Mouse (Mus musculus): ENCODE data around the gene Gm20388. TPM values are rescaled to one million over a fixed set of nuclear protein-coding genes. Genes with fewer than 3 reads are reported as not detected.
"Not testable (repeated sequence)": the region's sequence is repeated elsewhere in the genome, so short reads cannot be mapped to it uniquely, and the experiment has no call there.

The Gm20388 gene
- polyA plus RNA-seq, 1 experiment from 2014 or later: not detected

- no CpG with 5 or more reads among the region's 39 CpGs for WGBS
- not testable (repeated sequence) for H3K9me3 ChIP-seq (ENCODE audit: control insufficient read depth); ATAC-seq; H3K27ac ChIP-seq (ENCODE audit: low read depth, low read length); H3K4me3 ChIP-seq (ENCODE audit: low read depth, low read length); H3K4me2 ChIP-seq (replicated peaks; ENCODE audit: low read depth); H3K36me3 ChIP-seq (ENCODE audit: control insufficient read depth, insufficient read depth); H3K4me1 ChIP-seq (replicated peaks; ENCODE audit: control insufficient read depth, insufficient read depth, low read length); H3K9ac ChIP-seq (ENCODE audit: low read depth, low read length)
- H3K27me3 ChIP-seq (replicated peaks; ENCODE audit: control insufficient read depth, insufficient read depth, low read length): peaks cover 16% of the 10 kb centered on the region; the same call in 1 of the 2 replicates
Measured at GRCm38 (mm10) chr8:123623523-123623922, 3712.9 kb downstream of the Gm20388 start.

- no peaks in the 10 kb centered on the region for H3K36me3 ChIP-seq (ENCODE audit: control insufficient read depth, insufficient read depth)
- H3K9me3 ChIP-seq (ENCODE audit: control insufficient read depth): no peaks in the 10 kb centered on the region
- H3K4me1 ChIP-seq (replicated peaks; ENCODE audit: control insufficient read depth, insufficient read depth, low read length): 0 out of 2 replicates have a peak, but pooled peaks cover 3% of the 10 kb centered on the region
- H3K9ac ChIP-seq (ENCODE audit: low read depth, low read length): no peak overlapping the region
- ATAC-seq: no peak
- 63% methylated on average over 5 of the region's 5 CpGs for WGBS
- no peak overlapping the region for H3K4me2 ChIP-seq (replicated peaks; ENCODE audit: low read depth)
- peaks cover 16% of the 10 kb centered on the region; the same call in 1 of the 2 replicates for H3K27me3 ChIP-seq (replicated peaks; ENCODE audit: control insufficient read depth, insufficient read depth, low read length)
- no peak for TF ChIP-seq CTCF (IDR thresholded peaks at IDR 0.05; ENCODE audit: low read depth)
- H3K27ac ChIP-seq (ENCODE audit: low read depth, low read length): no peak overlapping the region
- no peak overlapping the region for H3K4me3 ChIP-seq (ENCODE audit: low read depth, low read length)
Measured at GRCm38 (mm10) chr8:123624274-123624673, 3713.6 kb downstream of the Gm20388 start.

- 0 out of 2 replicates have a peak, but pooled peaks cover 3% of the 10 kb centered on the region for H3K4me1 ChIP-seq (replicated peaks; ENCODE audit: control insufficient read depth, insufficient read depth, low read length)
- H3K27me3 ChIP-seq (replicated peaks; ENCODE audit: control insufficient read depth, insufficient read depth, low read length): peaks cover 16% of the 10 kb centered on the region; the same call in 1 of the 2 replicates
- H3K9ac ChIP-seq (ENCODE audit: low read depth, low read length): no peak overlapping the region
- 73% methylated on average over 1 of the region's 1 CpGs for WGBS
- no peak overlapping the region for H3K27ac ChIP-seq (ENCODE audit: low read depth, low read length)
- no peaks in the 10 kb centered on the region for H3K36me3 ChIP-seq (ENCODE audit: control insufficient read depth, insufficient read depth)
- no peak for TF ChIP-seq CTCF (IDR thresholded peaks at IDR 0.05; ENCODE audit: low read depth)
- no peak for ATAC-seq
- no peaks in the 10 kb centered on the region for H3K9me3 ChIP-seq (ENCODE audit: control insufficient read depth)
- H3K4me3 ChIP-seq (ENCODE audit: low read depth, low read length): no peak overlapping the region
- H3K4me2 ChIP-seq (replicated peaks; ENCODE audit: low read depth): no peak overlapping the region
Measured at GRCm38 (mm10) chr8:123624702-123625101, 3714.1 kb downstream of the Gm20388 start.

DNA sequence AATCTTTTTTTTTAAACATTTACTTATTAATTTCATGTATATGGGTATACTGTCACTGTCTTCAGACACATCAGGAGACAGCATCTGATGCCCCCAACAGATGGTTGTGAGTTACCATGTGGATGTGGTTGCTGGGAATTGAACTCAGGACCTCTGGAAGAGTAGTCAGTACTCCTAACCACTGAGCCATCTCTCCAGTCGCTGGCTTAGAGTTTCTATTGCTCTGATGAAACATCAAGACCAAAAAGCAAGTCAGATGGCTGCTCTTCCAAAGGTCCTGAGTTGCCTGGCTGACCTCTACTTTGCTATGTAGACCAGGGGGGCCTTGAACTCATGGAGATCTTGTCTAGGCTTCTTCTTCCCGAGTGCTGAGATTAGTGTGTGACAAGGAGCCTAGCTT, 3715.1 kb downstream of the Gm20388 start:
- H3K4me2 ChIP-seq (replicated peaks; ENCODE audit: low read depth): no peak overlapping the region
- 0 out of 2 replicates have a peak, but pooled peaks cover 3% of the 10 kb centered on the region for H3K4me1 ChIP-seq (replicated peaks; ENCODE audit: control insufficient read depth, insufficient read depth, low read length)
- H3K27ac ChIP-seq (ENCODE audit: low read depth, low read length): no peak overlapping the region
- H3K9ac ChIP-seq (ENCODE audit: low read depth, low read length): no peak overlapping the region
- no peak for ATAC-seq
- peaks cover 16% of the 10 kb centered on the region; the same call in 1 of the 2 replicates for H3K27me3 ChIP-seq (replicated peaks; ENCODE audit: control insufficient read depth, insufficient read depth, low read length)
- H3K4me3 ChIP-seq (ENCODE audit: low read depth, low read length): no peak overlapping the region
- H3K9me3 ChIP-seq (ENCODE audit: control insufficient read depth): no peaks in the 10 kb centered on the region
- WGBS: 23% methylated on average over 2 of the region's 2 CpGs
- no peak for TF ChIP-seq CTCF (IDR thresholded peaks at IDR 0.05; ENCODE audit: low read depth)
- H3K36me3 ChIP-seq (ENCODE audit: control insufficient read depth, insufficient read depth): no peaks in the 10 kb centered on the region

GRCm38 (mm10) chr8:123627410-123628147, 3716.9 kb downstream of the Gm20388 start:
- H3K27me3 ChIP-seq (replicated peaks; ENCODE audit: control insufficient read depth, insufficient read depth, low read length): peaks cover 16% of the 10 kb centered on the region; the same call in 1 of the 2 replicates
- TF ChIP-seq CTCF (IDR thresholded peaks at IDR 0.05; ENCODE audit: low read depth): no peak; the same call in 1 of the 2 replicates
- peak overlapping the region; percentile 31; the same call in 1 of the 2 replicates for H3K27ac ChIP-seq (ENCODE audit: low read depth, low read length)
- H3K4me1 ChIP-seq (replicated peaks; ENCODE audit: control insufficient read depth, insufficient read depth, low read length): 0 out of 2 replicates have a peak, but pooled peaks cover 5% of the 10 kb centered on the region
- peak; percentile 60; the same call in 1 of the 2 replicates for ATAC-seq
- 44% methylated on average over 6 of the region's 6 CpGs for WGBS
- no peak overlapping the region for H3K9ac ChIP-seq (ENCODE audit: low read depth, low read length)
- no peaks in the 10 kb centered on the region for H3K36me3 ChIP-seq (ENCODE audit: control insufficient read depth, insufficient read depth)
- H3K9me3 ChIP-seq (ENCODE audit: control insufficient read depth): no peaks in the 10 kb centered on the region
- peak overlapping the region; percentile 66; the same call in 1 of the 2 replicates for H3K4me2 ChIP-seq (replicated peaks; ENCODE audit: low read depth)
- H3K4me3 ChIP-seq (ENCODE audit: low read depth, low read length): no peak overlapping the region

- Histone ChIP-seq H3K4me3 (ENCODE audit: low read depth, low read length) (peak overlapping the region; percentile 26), H3K9me3 (ENCODE audit: control insufficient read depth) (no peaks in the 10 kb centered on the region), H3K36me3 (ENCODE audit: control insufficient read depth, insufficient read depth) (no peaks in the 10 kb centered on the region), H3K9ac (ENCODE audit: low read depth, low read length) (0 out of 2 replicates have a peak overlapping the region, but pooled peaks have one; percentile 4), H3K27me3 (replicated peaks; ENCODE audit: control insufficient read depth, insufficient read depth, low read length) (peaks cover 16% of the 10 kb centered on the region; the same call in 1 of the 2 replicates), H3K27ac (ENCODE audit: low read depth, low read length) (peak overlapping the region; percentile 31; the same call in 1 of the 2 replicates), H3K4me1 (replicated peaks; ENCODE audit: control insufficient read depth, insufficient read depth, low read length) (0 out of 2 replicates have a peak, but pooled peaks cover 5% of the 10 kb centered on the region), H3K4me2 (replicated peaks; ENCODE audit: low read depth) (peak overlapping the region; percentile 66)
- 1% methylated on average over 8 of the region's 8 CpGs for WGBS
- ATAC-seq: peak; percentile 45; the same call in 1 of the 2 replicates
- peak; percentile 92 for TF ChIP-seq CTCF (IDR thresholded peaks at IDR 0.05; ENCODE audit: low read depth)
Measured at GRCm38 (mm10) chr8:123628253-123628967, 3717.8 kb downstream of the Gm20388 start.
